Mouse (Mus musculus) heart, adult 2 months (tissue): ENCODE data around the gene Crebrf.

ENCODE experiments used
- CTCF ChIP-seq: fragments of 200-600 bp; IDR thresholded peaks from 2 replicates; pipeline ENCODE4 v1.8.1; 2022; ENCODE audit warnings: antibody characterized with exemption, mild to moderate bottlenecking, moderate library complexity
- EP300 ChIP-seq: fragments of 200-500 bp; IDR thresholded peaks from 2 replicates; pipeline ENCODE4 v1.6.1; 2011; ENCODE audit warnings: low read depth, low read length, control low read depth; ENCODE audit not compliant: insufficient read depth

DNA sequence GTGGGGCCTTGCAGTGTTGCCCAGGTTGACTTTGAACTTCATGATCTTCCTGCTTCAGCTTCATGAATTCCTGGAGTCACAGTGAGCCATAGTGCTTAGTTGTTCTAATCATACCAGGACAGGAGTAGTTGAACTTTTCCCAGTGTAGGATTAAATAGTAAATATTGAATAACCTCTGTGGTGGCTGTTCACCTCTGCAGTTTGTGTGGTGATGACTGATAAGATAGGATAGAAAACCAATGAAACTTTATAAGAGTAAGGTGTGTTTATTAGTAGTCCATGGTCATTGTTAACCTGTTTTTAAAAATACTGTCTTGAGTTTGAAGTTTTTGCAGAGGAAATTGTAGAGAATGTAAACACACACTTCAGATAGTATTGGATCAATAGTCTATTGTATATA, 4.0 kb downstream of the Crebrf start:
- no peak for TF ChIP-seq CTCF
- TF ChIP-seq EP300: no peak
